ENCODE assay signal across 8 mouse cellular contexts in the genomic region with DNA sequence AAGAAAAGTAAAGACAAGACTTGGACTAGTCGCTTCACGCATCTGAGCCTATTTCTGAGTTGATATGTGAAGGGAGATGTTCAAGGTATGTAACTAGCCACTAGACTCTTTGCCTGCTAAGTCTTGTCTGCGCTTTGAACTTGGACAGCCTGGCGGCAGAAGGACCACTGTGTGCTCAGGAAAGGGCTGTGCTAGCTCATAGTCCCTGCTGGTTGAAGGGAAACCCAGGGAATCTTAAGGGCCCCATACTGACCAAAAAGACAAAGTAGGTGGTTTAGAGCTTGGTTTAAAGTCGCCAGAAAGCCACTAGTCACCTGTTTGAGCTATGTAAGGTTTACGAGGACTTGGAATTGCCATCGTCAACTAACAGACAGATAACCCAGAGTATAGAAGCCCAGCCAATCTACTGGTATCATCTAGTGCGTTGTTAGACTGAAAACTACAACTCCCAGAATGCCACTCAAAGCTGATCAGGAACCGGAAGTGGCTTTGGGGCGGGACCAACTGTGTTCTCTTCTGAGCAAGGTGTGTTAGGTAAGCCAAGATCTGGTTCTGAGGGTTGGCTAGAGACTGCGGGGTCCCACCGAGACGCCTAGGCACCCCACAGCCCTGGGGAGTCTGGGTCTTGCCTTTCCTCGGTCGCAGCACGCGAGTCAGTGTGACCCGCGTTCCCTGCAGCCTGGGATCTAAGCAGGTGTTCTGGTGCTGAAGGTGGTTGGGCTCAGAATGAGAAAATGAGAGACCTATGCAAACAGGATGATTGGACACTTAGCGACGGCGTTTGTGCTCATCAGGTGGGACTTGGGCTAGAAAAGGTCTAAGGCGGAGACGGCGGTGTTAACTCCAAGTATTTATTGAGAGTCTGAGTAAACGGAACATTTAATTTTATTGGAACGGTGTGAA. TPM values are rescaled to one million over a fixed set of nuclear protein-coding genes. Genes with fewer than 3 reads are reported as not detected.
DNase-seq lines count a peak whose midpoint lies in the region; ATAC-seq lines count a peak whose summit lies in the region.

A gene (plus strand): TSS at position 466 of the 903 bp plus-strand sequence.

- H3K4me1 ChIP-seq in hindbrain, embryonic 14.5 days (replicated peaks; ENCODE audit: control insufficient read depth, insufficient read depth, low read length) = peaks cover 8% of the 10 kb centered on the region

- DNase-seq in R1 (ENCODE audit: low read depth, low spot score) = peak; percentile 93
- DNase-seq in cerebellum, adult 9-10 months = peak; percentile 91
- DNase-seq in frontal cortex, adult 2 months (ENCODE audit: extremely low spot score in 1 of 2, low spot score in 1 of 2) = peak; percentile 62 to 86
- DNase-seq in hindbrain, embryonic 14.5 days (ENCODE audit: low spot score) = peak; percentile 86
- DNase-seq in layer of hippocampus, postnatal 36 days = peak; percentile 50 to 51
- peak; percentile 89 for DNase-seq in lung, postnatal 25 days (ENCODE audit: low spot score)
- DNase-seq in right cerebral cortex, adult 2 months (ENCODE audit: low spot score in 2 of 2) = peak; percentile 72 to 80
- DNase-seq in urinary bladder, postnatal 25 days (ENCODE audit: low spot score) = peak; percentile 53

- peaks cover 20% of the 10 kb centered on the region for H3K36me3 ChIP-seq in hindbrain, embryonic 14.5 days (replicated peaks; ENCODE audit: control insufficient read depth, insufficient read depth)

- no peak within 1 kb of the TSS for H3K27ac ChIP-seq in hindbrain, embryonic 14.5 days

- 20% methylated on average over 27 of the region's 27 CpGs for WGBS in hindbrain, embryonic 14.5 days

- peak; percentile 92 for ATAC-seq in hindbrain, embryonic 14.5 days (ENCODE audit: low FRiP score)

- no peaks in the 10 kb centered on the region for H3K27me3 ChIP-seq in hindbrain, embryonic 14.5 days (ENCODE audit: control insufficient read depth, insufficient read depth, low read length)

- H3K4me3 ChIP-seq in hindbrain, embryonic 14.5 days (replicated peaks; ENCODE audit: low read length) = peak within 1 kb of the TSS; percentile 57

- H3K9ac ChIP-seq in hindbrain, embryonic 14.5 days = peak within 1 kb of the TSS; percentile 67

- H3K4me2 ChIP-seq in hindbrain, embryonic 14.5 days (replicated peaks) = peak within 1 kb of the TSS; percentile 71

- H3K9me3 ChIP-seq in hindbrain, embryonic 14.5 days (ENCODE audit: control insufficient read depth, low read length) = no peaks in the 10 kb centered on the region

RNA-seq across cellular contexts. Expression of the gene that starts here (rescaled TPM):
- 13.4 and 13.8 TPM in 2 replicates for polyA plus RNA-seq in frontal cortex, adult 2 months (2012; rRNA removed)
- 21.4 and 25.0 TPM in 2 replicates for polyA plus RNA-seq in hindbrain, embryonic 14.5 days (2014; fragmentation: Nextera tagmentation; extraction: Ambion mirVana)
- total RNA-seq in layer of hippocampus, postnatal 36 days (2021) = 10 to 100 TPM; 13.9 to 17.4 TPM
